Mouse (Mus musculus) cerebellum, adult 2 months (tissue): Measurements from ENCODE around the gene Fam19a5.

Experiments used
- CTCF ChIP-seq: fragments of 200-500 bp; IDR thresholded peaks from 2 replicates; pipeline ENCODE4 v1.5.1; 2011; ENCODE audit warnings: low read depth, mild to moderate bottlenecking, control low read depth, low read length, moderate library complexity, borderline replicate concordance; ENCODE audit not compliant: insufficient read depth
- POLR2A ChIP-seq: fragments of 200-500 bp; IDR thresholded peaks from 2 replicates; pipeline ENCODE4 v1.6.1; 2011; ENCODE audit warnings: low read length, control low read depth, borderline replicate concordance; ENCODE audit not compliant: insufficient read depth

DNA sequence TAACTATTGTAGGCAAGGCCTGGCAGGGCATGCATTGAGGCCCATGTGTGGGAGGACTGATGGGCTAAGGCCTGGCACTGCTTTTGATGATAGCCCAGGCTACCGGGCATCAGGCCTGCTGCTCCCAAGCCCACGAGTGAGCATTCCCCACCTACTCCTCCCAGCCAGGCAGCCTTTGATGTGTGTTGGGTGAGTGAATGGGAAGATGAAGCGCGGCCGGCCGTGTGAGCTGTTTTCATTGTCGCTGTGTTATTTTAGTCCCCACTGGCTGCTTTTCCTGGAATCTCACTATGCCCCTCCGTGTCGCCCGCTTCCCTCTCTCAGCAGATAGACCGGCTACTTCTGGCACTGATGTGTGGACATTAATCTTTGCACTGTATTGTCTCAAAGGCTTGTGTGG is 26.1 kb downstream of the Fam19a5 start:
- TF ChIP-seq CTCF (no peak), POLR2A (no peak)
